Mouse (Mus musculus) retina, postnatal 7 days (tissue): ENCODE data around the gene Rfc2.

Experiments
- DNase-seq: peaks from one replicate; pipeline ENCODE4 v3.0.0-alpha.2; 2012; ENCODE audit warnings: low read depth, low spot score

The Rfc2 gene

GRCm38 (mm10) chr5:134565696-134566095, 15.5 kb upstream of the Rfc2 start:
- DNase-seq, result no peak

GRCm38 (mm10) chr5:134567445-134567844, 13.7 kb upstream of the Rfc2 start:
- DNase-seq, result no peak

GRCm38 (mm10) chr5:134568030-134568429, 13.1 kb upstream of the Rfc2 start:
- no peak for DNase-seq

GRCm38 (mm10) chr5:134568964-134569491, 12.1 kb upstream of the Rfc2 start:
- DNase-seq, result no peak

- DNase-seq, result no peak
Measured at GRCm38 (mm10) chr5:134571730-134572507, 9.2 kb upstream of the Rfc2 start.

- no peak for DNase-seq
Measured at GRCm38 (mm10) chr5:134572508-134573214, 8.5 kb upstream of the Rfc2 start.

- DNase-seq, result no peak
Measured at GRCm38 (mm10) chr5:134575833-134576232, 5.3 kb upstream of the Rfc2 start.

- DNase-seq, result no peak
Measured at GRCm38 (mm10) chr5:134576517-134577220, 4.5 kb upstream of the Rfc2 start.

- DNase-seq, result no peak
Measured at GRCm38 (mm10) chr5:134577534-134577933, 3.6 kb upstream of the Rfc2 start.

- DNase-seq, result no peak
Measured at GRCm38 (mm10) chr5:134579135-134579534, 2.0 kb upstream of the Rfc2 start.

GRCm38 (mm10) chr5:134582221-134582907, 1.2 kb downstream of the Rfc2 start:
- DNase-seq, result peak; percentile 94

- DNase-seq, result no peak
Measured at GRCm38 (mm10) chr5:134583006-134583883, 2.1 kb downstream of the Rfc2 start.

GRCm38 (mm10) chr5:134583884-134584213, 2.7 kb downstream of the Rfc2 start:
- no peak for DNase-seq

GRCm38 (mm10) chr5:134584798-134585197, 3.6 kb downstream of the Rfc2 start:
- DNase-seq, result no peak

- DNase-seq, result no peak
Measured at GRCm38 (mm10) chr5:134589900-134590299, 8.7 kb downstream of the Rfc2 start.

GRCm38 (mm10) chr5:134592026-134592581, 10.9 kb downstream of the Rfc2 start:
- DNase-seq, result no peak

- no peak for DNase-seq
Measured at GRCm38 (mm10) chr5:134593093-134593492, 11.9 kb downstream of the Rfc2 start.

GRCm38 (mm10) chr5:134597711-134598110, 16.5 kb downstream of the Rfc2 start:
- no peak for DNase-seq

GRCm38 (mm10) chr5:134604376-134604775, 23.2 kb downstream of the Rfc2 start:
- DNase-seq, result no peak

- DNase-seq, result no peak
Measured at GRCm38 (mm10) chr5:134606314-134606713, 25.1 kb downstream of the Rfc2 start.
